Mouse (Mus musculus) macrophage (primary cell): ENCODE measurements around the gene Ndufb4. TPM values are rescaled to one million over a fixed set of nuclear protein-coding genes. Genes with fewer than 3 reads are reported as not detected.
"Not testable (repeated sequence)": the region's sequence is repeated elsewhere in the genome, so short reads cannot be mapped to it uniquely, and the experiment has no call there.

Experiments used
- H3K27ac ChIP-seq: fragments of 350-480 bp; formaldehyde crosslinking; 2 replicates; pipeline ENCODE4 v1.9.0; 2021
- H3K36me3 ChIP-seq: fragments of 350-480 bp; formaldehyde crosslinking; 2 replicates; pipeline ENCODE4 v1.9.0; 2021; ENCODE audit errors: inconsistent target
- H3K4me3 ChIP-seq: fragments of 350-480 bp; formaldehyde crosslinking; 2 replicates; pipeline ENCODE4 v1.9.0; 2021; ENCODE audit errors: inconsistent target
- H3K79me2 ChIP-seq: fragments of 350-480 bp; formaldehyde crosslinking; 2 replicates; pipeline ENCODE4 v1.9.0; 2021; ENCODE audit errors: inconsistent target
- WGBS: methylation state at CpG from one replicate; pipeline ENCODE4 v1.1.7; 2026; ENCODE audit warnings: inconsistent platforms; ENCODE audit not compliant: missing documents; 5-methylcytosine and 5-hydroxymethylcytosine counted together
- polyA plus RNA-seq: library from polyadenylated mRNA; stranded (reverse); fragments of 250-400 nt; gene quantifications from 3 replicates; pipeline ENCODE4 v1.2.4, GENCODE M21; 2018; ENCODE audit warnings: inconsistent platforms
- total RNA-seq, 78 experiments: library from RNA; depleted of rRNA; stranded (reverse); fragments of 250-400 nt; gene quantifications; 1 replicate in 9 of 78; 2 replicates in 24 of 78; 3 replicates in 43 of 78; 4 replicates in 2 of 78; pipeline ENCODE4 v1.2.4; 2018; ENCODE audit warnings: inconsistent platforms in 56 of 78

Ndufb4 gene
- total RNA-seq (2018; cell fraction: chromatin; rRNA removed): 10 to 100 TPM in 15 of 26 experiments, 1 to 10 TPM in 10, not detected in 1; 1.3 to 31.1 (median 12.0) TPM
- total RNA-seq (2018; cell fraction: cytosol; rRNA removed): 10 to 100 TPM; 21.1 to 44.8 (median 28.6) TPM
- 10 to 100 TPM in 15 of 26 experiments, 1 to 10 TPM in 11; 1.4 to 28.0 (median 13.2) TPM for total RNA-seq (2018; cell fraction: nucleus; rRNA removed)
- polyA plus RNA-seq: 19.4 to 30.2 TPM (median 23.6 TPM) in 3 replicates

DNA sequence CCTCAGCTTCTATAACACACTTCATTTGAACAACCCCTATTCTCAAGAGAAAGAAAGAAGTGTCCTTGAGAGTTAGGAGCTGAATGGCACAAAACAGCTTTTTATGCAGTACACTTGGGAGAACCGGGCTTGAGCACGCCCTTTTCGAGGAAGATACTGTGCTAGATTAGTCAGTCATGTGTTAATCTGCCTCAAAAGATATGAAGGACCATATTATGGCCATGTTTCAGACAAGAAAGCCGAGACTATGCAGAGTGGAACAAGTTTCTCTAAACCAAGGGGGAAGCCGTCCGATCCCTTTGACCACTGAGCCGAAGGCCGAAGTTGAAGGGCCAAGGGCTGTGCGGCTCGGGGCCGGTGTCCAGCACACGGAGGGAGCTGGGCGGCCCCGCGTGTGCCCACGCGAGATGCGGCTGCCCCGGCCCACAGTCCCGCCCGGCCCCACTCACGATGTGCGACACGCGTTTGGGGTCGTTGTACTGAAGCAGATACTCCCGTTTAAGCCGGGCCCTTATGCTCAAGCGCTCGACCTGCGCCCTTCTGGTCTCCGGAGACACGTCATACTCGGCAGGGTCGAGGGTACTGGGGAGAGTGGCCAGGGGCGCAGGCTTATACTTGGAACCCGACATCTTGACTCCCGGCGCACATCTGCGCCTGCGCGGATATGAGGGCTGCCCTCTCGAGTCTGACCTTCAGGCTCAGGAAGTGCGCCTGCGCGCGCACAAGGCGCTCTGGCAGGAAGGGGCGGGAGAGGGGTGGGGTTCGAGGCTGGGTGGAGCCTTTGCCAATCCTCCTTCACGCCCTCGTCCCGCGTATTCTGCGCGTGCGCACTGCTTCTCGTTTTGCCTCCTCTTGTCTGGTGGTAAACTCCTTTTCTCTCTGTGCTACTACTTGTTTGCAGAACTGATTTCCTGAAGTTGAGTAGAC, at the start of gene Ndufb4:
Ndufb4 (minus strand) TSS at position 723 of the 927 bp plus-strand sequence.
- H3K27ac ChIP-seq: peak within 1 kb of the TSS; percentile 33; the same call in 1 of the 2 replicates
- under 1% methylated on average over 39 of the region's 58 CpGs for WGBS
- H3K4me3 ChIP-seq: peak within 1 kb of the TSS; percentile 79
- peaks cover 48% of the 10 kb centered on the region for H3K79me2 ChIP-seq
- no peaks in the 10 kb centered on the region for H3K36me3 ChIP-seq

- no peaks in the 10 kb centered on the region for H3K36me3 ChIP-seq
- H3K4me3 ChIP-seq: no peak overlapping the region
- no peaks in the 10 kb centered on the region for H3K79me2 ChIP-seq
- no peak overlapping the region for H3K27ac ChIP-seq
- 94% methylated on average over 5 of the region's 5 CpGs for WGBS
Observed at GRCm38 (mm10) chr16:37703884-37704283, 49.6 kb upstream of the Ndufb4 start.

DNA sequence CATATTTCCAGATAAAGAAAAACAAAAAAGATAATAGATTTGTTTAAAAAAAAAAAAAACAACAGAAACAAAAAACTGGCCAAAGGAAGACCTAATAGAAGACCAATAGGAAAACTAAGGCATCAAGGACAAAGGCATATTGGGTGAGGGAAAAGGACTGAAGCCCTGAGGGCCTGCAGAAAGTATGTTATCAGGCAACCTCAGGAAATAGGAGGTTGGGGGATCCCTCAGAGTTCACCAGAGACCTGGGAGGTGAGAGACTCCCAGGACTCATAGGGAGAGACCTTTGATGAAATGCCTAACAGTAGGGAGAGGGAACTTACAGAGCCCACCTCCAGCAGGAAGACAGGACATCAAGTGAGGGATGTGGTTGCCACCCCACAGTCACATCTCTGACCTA, 45.8 kb upstream of the Ndufb4 start:
- not testable (repeated sequence) for H3K4me3 ChIP-seq, H3K36me3 ChIP-seq, H3K27ac ChIP-seq, H3K79me2 ChIP-seq

- Histone ChIP-seq H3K79me2 (no peaks in the 10 kb centered on the region), H3K36me3 (no peaks in the 10 kb centered on the region), H3K4me3 (no peak overlapping the region), H3K27ac (no peak overlapping the region)
- 97% methylated on average over 3 of the region's 6 CpGs for WGBS
Observed at GRCm38 (mm10) chr16:37698767-37699166, 44.5 kb upstream of the Ndufb4 start.

GRCm38 (mm10) chr16:37697271-37697670, 43.0 kb upstream of the Ndufb4 start:
- no peak overlapping the region for H3K27ac ChIP-seq
- no peaks in the 10 kb centered on the region for H3K79me2 ChIP-seq
- 95% methylated on average over 3 of the region's 5 CpGs for WGBS
- H3K4me3 ChIP-seq: no peak overlapping the region
- H3K36me3 ChIP-seq: no peaks in the 10 kb centered on the region

GRCm38 (mm10) chr16:37690932-37691730, 36.9 kb upstream of the Ndufb4 start:
- 71% methylated on average over 12 of the region's 12 CpGs for WGBS
- Histone ChIP-seq H3K79me2 (no peaks in the 10 kb centered on the region), H3K4me3 (no peak overlapping the region), H3K36me3 (no peaks in the 10 kb centered on the region), H3K27ac (no peak overlapping the region)

- Histone ChIP-seq H3K4me3 (no peak overlapping the region), H3K36me3 (no peaks in the 10 kb centered on the region), H3K27ac (no peak overlapping the region), H3K79me2 (no peaks in the 10 kb centered on the region)
- WGBS: 90% methylated on average over 6 of the region's 6 CpGs
Observed at GRCm38 (mm10) chr16:37690465-37690864, 36.2 kb upstream of the Ndufb4 start.

DNA sequence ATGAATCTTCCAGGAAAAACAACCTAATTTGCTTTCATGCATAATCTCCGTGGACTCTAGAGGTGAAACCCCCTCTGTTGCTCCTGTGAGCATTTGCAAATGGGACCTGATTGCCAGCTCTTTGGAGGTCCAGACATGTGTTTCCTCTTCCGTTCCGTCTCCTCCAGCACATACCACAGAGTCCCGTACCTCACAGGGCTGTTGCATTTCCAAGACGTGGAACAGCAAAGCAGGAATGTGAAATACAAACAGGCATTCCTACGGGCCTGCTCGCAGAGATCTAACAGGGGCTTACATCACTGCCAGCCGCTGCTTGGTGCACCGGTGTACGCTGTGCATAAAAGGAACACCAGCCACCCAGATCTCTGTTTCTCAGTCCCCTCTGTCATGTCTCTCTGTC, 35.7 kb upstream of the Ndufb4 start:
- WGBS: 56% methylated on average over 10 of the region's 10 CpGs
- Histone ChIP-seq H3K36me3 (no peaks in the 10 kb centered on the region), H3K4me3 (no peak overlapping the region), H3K27ac (no peak overlapping the region), H3K79me2 (no peaks in the 10 kb centered on the region)

DNA sequence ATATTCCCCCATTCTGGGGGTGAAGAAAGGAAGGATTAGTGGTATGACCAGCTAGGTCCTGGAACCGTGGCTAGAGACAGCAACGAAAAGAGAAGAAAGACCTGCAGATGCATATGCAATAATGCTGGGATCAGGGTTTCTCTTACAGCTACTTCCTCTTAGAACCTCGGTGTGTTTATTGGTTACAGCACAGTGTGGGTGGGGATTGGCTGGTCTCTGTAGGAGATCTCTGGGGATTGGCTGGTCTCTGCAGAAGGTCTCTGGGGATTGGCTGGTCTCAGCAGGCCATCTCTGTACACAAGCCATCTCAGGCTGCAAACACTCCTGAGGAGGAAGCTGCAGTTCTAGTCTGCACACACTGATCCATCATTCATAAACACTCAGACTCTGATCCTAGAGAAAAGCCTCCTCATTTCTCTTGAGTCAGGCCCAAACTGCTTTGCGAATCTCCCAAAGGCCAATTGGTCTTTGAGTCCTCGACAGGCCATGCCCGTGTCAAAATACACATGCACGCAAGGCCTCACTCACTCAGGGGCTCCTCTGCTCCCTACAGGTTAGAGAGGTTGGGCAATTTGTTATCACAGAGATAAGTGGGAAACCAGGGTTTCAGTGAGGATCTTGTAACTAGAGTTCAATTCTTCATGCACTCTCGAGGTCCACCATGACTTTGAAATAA, 35.1 kb upstream of the Ndufb4 start:
- Histone ChIP-seq H3K4me3 (no peak overlapping the region), H3K79me2 (no peaks in the 10 kb centered on the region), H3K36me3 (no peaks in the 10 kb centered on the region), H3K27ac (no peak overlapping the region)
- 53% methylated on average over 8 of the region's 8 CpGs for WGBS

- Histone ChIP-seq H3K36me3 (no peaks in the 10 kb centered on the region), H3K4me3 (no peak overlapping the region), H3K27ac (no peak overlapping the region), H3K79me2 (no peaks in the 10 kb centered on the region)
- WGBS: 64% methylated on average over 2 of the region's 2 CpGs
Observed at GRCm38 (mm10) chr16:37688181-37688580, 33.9 kb upstream of the Ndufb4 start.

GRCm38 (mm10) chr16:37687301-37687980, 33.2 kb upstream of the Ndufb4 start:
- Histone ChIP-seq H3K79me2 (no peaks in the 10 kb centered on the region), H3K36me3 (no peaks in the 10 kb centered on the region), H3K4me3 (no peak overlapping the region), H3K27ac (no peak overlapping the region)
- 93% methylated on average over 14 of the region's 14 CpGs for WGBS

- no peaks in the 10 kb centered on the region for H3K36me3 ChIP-seq
- 95% methylated on average over 6 of the region's 12 CpGs for WGBS
- H3K27ac ChIP-seq: no peak overlapping the region
- H3K4me3 ChIP-seq: no peak overlapping the region
- H3K79me2 ChIP-seq: no peaks in the 10 kb centered on the region
Observed at GRCm38 (mm10) chr16:37686834-37687233, 32.6 kb upstream of the Ndufb4 start.

DNA sequence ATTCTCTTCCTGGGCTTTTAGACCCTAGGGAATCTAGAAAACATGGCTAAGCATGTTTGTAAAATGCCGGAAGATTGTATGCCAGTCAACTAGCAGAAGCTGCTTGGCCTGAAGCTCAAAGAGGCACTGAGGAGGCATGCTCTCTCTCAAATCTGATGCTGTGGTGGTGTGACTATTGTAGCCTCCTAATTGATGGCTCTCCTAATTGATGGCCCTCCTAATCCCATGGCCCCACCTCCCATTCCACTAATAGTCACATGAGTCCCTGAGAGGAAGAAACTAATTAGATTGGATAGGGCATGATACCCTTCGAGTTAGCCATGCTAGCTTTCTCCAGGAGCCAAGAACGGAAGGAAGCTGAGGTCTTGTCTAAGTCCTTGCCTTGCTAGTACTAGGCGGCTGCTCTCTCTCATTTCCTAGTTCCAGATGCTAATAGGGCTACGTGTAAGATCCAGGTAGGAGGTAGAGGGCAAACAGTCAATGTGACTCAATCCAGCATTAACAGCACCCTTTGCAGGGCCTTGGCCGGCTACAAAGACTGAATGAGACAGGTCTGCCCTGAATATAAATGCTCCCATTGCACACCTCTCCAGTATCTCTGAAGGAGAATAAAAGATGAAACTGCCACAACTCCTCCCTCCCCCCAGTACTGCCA, 31.8 kb upstream of the Ndufb4 start:
- WGBS: 93% methylated on average over 6 of the region's 6 CpGs
- H3K27ac ChIP-seq: no peak overlapping the region
- H3K36me3 ChIP-seq: no peaks in the 10 kb centered on the region
- no peaks in the 10 kb centered on the region for H3K79me2 ChIP-seq
- H3K4me3 ChIP-seq: no peak overlapping the region
